Mouse (Mus musculus): ENCODE data around the gene Slc35d2. TPM values are rescaled to one million over a fixed set of nuclear protein-coding genes. Genes with fewer than 3 reads are reported as not detected.

The Slc35d2 gene
- total RNA-seq (2021) = 1 to 10 TPM in 1 of 2 experiments, under 1 TPM in 1; 0.89 to 1.5 TPM
- long read RNA-seq, experiment 1, partial matches to known transcripts = 0 of 3 reads
- long read RNA-seq, experiment 1, other reads (novel, unspliced or antisense) = 1 of 3 reads
- long read RNA-seq, experiment 2, partial matches to known transcripts = 0 of 2 reads
- long read RNA-seq, experiment 2, other reads (novel, unspliced or antisense) = 2 of 2 reads

GRCm38 (mm10) chr13:64128858-64129615 is at the start of gene Slc35d2:
Slc35d2 (minus strand) TSS chr13:64129368.
- peak; percentile 82 to 89 for DNase-seq

- DNase-seq = no peak
These were observed 48.8 kb upstream of the Slc35d2 start for GRCm38 (mm10) chr13:64178000-64178399.

GRCm38 (mm10) chr13:64169746-64170145 is 40.6 kb upstream of the Slc35d2 start:
- DNase-seq = no peak

- DNase-seq = no peak
These were observed 34.1 kb upstream of the Slc35d2 start for GRCm38 (mm10) chr13:64163147-64163715.

- DNase-seq = no peak
These were observed 33.5 kb upstream of the Slc35d2 start for GRCm38 (mm10) chr13:64162626-64163025.

GRCm38 (mm10) chr13:64161916-64162611 is 32.9 kb upstream of the Slc35d2 start:
- DNase-seq = peak in 1 of 2 experiments; percentile 52

- peak; percentile 98 to 99 for DNase-seq
These were observed 32.4 kb upstream of the Slc35d2 start, which contains the start of gene Habp4 for GRCm38 (mm10) chr13:64161548-64161915. Habp4 (plus strand) TSS chr13:64161824.

GRCm38 (mm10) chr13:64156966-64157365 is 27.8 kb upstream of the Slc35d2 start:
- no peak for DNase-seq

- DNase-seq = peak; percentile 31 to 47
These were observed 26.0 kb upstream of the Slc35d2 start for GRCm38 (mm10) chr13:64155171-64155571.

GRCm38 (mm10) chr13:64154651-64155050 is 25.5 kb upstream of the Slc35d2 start:
- peak in 1 of 2 experiments; percentile 8 for DNase-seq

- peak; percentile 72 to 76 for DNase-seq
These were observed 24.6 kb upstream of the Slc35d2 start for GRCm38 (mm10) chr13:64153751-64154267.

- DNase-seq = peak; percentile 97 to 99
These were observed 24.0 kb upstream of the Slc35d2 start, which contains the start of gene Zfp367 for GRCm38 (mm10) chr13:64153083-64153682. Zfp367 (minus strand) TSS chr13:64153202.

- DNase-seq = no peak
These were observed 23.5 kb upstream of the Slc35d2 start for GRCm38 (mm10) chr13:64152671-64153082.

- DNase-seq = peak; percentile 88 to 90
These were observed 23.1 kb upstream of the Slc35d2 start for GRCm38 (mm10) chr13:64152241-64152669.

- DNase-seq = peak in 1 of 2 experiments; percentile 9
These were observed 21.0 kb upstream of the Slc35d2 start for GRCm38 (mm10) chr13:64150121-64150520.

GRCm38 (mm10) chr13:64129616-64130375 is 628 bp upstream of the Slc35d2 start:
- DNase-seq = peak; percentile 62 to 72

GRCm38 (mm10) chr13:64126316-64126715 is 2.9 kb downstream of the Slc35d2 start:
- no peak for DNase-seq

- DNase-seq = no peak
These were observed 4.3 kb downstream of the Slc35d2 start for GRCm38 (mm10) chr13:64124886-64125285.

GRCm38 (mm10) chr13:64123491-64124188 is 5.5 kb downstream of the Slc35d2 start:
- DNase-seq = no peak

GRCm38 (mm10) chr13:64120760-64121159 is 8.4 kb downstream of the Slc35d2 start:
- no peak for DNase-seq
